Mouse (Mus musculus): ENCODE measurements at regions not wholly inside any gene's neighbourhood (a gene's known extent, or its start where the extent isn't known, plus 50 kb on each side); places are given as distances from the start of the nearest gene placed in this dataset.

DNA sequence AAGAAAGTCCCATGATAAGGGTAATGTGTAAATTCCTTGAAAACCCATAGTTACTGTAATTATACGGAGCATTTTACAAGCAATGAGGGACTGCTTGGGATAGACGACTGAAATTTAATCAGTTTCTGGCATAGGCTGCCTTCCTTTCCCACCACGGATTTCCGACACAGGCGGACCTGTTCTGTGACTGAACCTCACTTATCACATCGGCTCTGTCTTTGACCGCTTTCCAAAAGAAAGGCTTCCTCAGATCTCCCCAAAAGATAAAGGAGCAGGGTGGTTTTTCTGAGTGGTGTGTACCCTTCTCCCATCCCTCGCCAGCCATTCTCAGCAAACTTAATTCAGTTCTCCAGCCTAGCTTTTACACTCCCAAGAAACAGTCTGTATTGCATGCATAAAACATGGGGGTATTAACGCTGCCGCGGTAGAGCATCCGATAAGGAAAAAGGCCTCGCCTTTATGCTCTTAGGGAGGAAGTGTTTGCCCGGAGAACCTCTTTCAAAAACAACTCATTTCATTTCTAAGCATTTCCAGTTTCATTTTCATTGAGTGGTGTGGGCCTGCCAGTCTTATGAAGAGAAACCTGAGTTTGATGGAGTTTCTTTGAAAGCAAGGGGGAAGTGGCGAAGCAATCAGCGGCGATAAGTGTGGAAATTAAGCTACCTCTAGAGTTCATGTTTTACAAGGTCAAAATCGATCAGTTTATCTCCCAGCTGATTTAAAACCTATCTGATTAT, 435.8 kb upstream of the Adgrl2 start:
- Histone ChIP-seq H3K27ac (replicated peaks) (no peak overlapping the region), H3K36me3 (replicated peaks) (no peaks in the 10 kb centered on the region), H3K9me3 (no peaks in the 10 kb centered on the region), H3K27me3 (replicated peaks; ENCODE audit: low read depth, poor library complexity, severe bottlenecking) (no peaks in the 10 kb centered on the region), H3K4me3 (no peak overlapping the region), H3K4me1 (0 out of 2 replicates have a peak, but pooled peaks cover 5% of the 10 kb centered on the region)
- no peak for DNase-seq (ENCODE audit: low spot score)
- WGBS = 82% methylated on average over 18 of the region's 18 CpGs

DNA sequence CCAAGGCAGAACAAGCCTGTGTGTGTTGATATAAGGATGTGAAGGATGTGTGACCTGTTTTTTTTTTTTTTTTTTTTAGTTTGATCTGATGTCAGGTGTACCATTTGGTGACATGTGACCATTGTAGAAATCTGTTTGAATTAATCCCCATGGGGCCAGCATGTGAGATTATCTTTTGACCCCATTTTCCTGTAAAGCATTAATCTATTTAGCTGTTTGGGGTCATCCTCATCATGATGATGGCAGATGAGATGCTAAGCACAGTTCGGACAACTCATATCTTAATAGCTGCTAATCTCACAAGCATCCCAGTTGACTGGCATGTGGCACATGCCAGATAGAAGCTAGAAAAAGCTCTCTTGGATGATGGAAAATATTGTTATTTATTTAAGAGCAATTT, 434.0 kb upstream of the Adgrl2 start:
- 83% methylated on average over 1 of the region's 1 CpGs for WGBS
- no peak for DNase-seq (ENCODE audit: low spot score)

DNA sequence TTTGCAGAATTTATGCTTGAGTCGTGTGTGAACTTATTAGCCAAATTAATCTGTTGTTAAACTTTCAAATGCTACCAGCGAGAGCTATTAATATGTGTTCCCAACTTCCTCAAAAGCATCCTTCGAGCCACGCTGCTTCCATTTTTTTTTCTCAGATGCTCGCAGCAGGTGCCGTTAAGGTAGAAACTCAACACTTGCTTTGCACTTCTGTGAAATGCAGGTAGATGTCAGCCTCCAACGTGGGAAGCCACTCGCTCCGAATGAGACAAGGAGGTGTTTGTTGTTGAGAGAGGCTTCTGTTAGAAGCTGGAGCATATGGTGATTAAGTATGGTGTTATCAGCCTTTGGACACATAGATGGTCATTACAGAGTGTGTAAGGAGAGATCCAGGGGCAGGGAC, 433.1 kb upstream of the Adgrl2 start:
- H3K27me3 ChIP-seq (replicated peaks; ENCODE audit: low read depth, poor library complexity, severe bottlenecking) = no peaks in the 10 kb centered on the region
- H3K27ac ChIP-seq (replicated peaks) = no peak overlapping the region
- 78% methylated on average over 9 of the region's 9 CpGs for WGBS
- H3K9me3 ChIP-seq = no peaks in the 10 kb centered on the region
- no peaks in the 10 kb centered on the region for H3K36me3 ChIP-seq (replicated peaks)
- DNase-seq (ENCODE audit: low spot score) = no peak
- H3K4me1 ChIP-seq = 0 out of 2 replicates have a peak, but pooled peaks cover 5% of the 10 kb centered on the region
- no peak overlapping the region for H3K4me3 ChIP-seq

More for the DNA sequence above, 434.0 kb upstream of the Adgrl2 start:
- no peak overlapping the region for H3K4me3 ChIP-seq
- no peak overlapping the region for H3K27ac ChIP-seq (replicated peaks)
- 0 out of 2 replicates have a peak, but pooled peaks cover 5% of the 10 kb centered on the region for H3K4me1 ChIP-seq
- no peaks in the 10 kb centered on the region for H3K27me3 ChIP-seq (replicated peaks; ENCODE audit: low read depth, poor library complexity, severe bottlenecking)
- H3K9me3 ChIP-seq = no peaks in the 10 kb centered on the region
- no peaks in the 10 kb centered on the region for H3K36me3 ChIP-seq (replicated peaks)

DNA sequence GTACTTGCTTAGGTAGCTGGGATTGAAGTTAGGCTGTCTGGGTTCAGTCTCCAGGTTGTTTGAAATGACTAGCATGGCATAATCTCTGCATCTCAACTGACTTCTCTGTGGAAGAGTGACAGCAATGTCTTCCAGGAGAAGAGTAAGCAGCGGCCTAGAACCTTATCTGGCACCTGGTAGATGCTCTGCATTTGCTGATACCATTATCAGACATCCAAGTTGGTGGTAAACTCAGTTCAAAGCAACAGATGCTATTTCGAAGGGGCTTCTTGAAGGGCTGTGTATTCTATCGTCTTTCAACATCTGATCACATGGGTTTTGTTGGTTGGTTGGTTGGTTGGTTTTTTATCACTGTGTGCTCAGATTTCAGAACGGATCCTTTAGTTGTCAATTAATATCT, 424.7 kb upstream of the Adgrl2 start:
- no peaks in the 10 kb centered on the region for H3K4me1 ChIP-seq
- DNase-seq (ENCODE audit: low spot score) = no peak
- WGBS = 88% methylated on average over 4 of the region's 4 CpGs
- no peaks in the 10 kb centered on the region for H3K36me3 ChIP-seq (replicated peaks)
- no peaks in the 10 kb centered on the region for H3K27me3 ChIP-seq (replicated peaks; ENCODE audit: low read depth, poor library complexity, severe bottlenecking)
- no peak overlapping the region for H3K4me3 ChIP-seq
- no peak overlapping the region for H3K27ac ChIP-seq (replicated peaks)
- H3K9me3 ChIP-seq = no peaks in the 10 kb centered on the region

DNA sequence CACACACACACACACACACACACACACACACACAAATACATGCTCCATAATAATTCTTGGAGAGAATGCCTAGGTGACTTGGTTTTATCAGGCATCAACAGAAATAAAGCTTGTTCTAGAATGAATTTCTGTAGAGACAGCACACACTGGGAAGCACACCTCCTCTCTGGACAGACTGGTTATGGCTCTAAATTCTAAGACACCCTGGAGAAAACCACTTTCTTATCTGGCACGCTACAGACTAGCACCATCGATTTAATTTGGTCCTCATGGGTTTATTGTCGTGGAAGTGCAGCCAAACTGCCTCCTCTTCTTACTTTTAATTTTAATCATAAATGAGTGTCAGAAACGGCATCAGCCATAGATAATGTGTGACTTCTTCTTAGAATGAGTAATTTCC, 422.8 kb upstream of the Adgrl2 start:
- H3K27ac ChIP-seq (replicated peaks) = no peak overlapping the region
- 85% methylated on average over 4 of the region's 4 CpGs for WGBS
- H3K9me3 ChIP-seq = no peaks in the 10 kb centered on the region
- no peak overlapping the region for H3K4me3 ChIP-seq
- no peak for DNase-seq (ENCODE audit: low spot score)
- H3K4me1 ChIP-seq = no peaks in the 10 kb centered on the region
- no peaks in the 10 kb centered on the region for H3K27me3 ChIP-seq (replicated peaks; ENCODE audit: low read depth, poor library complexity, severe bottlenecking)
- H3K36me3 ChIP-seq (replicated peaks) = no peaks in the 10 kb centered on the region

DNA sequence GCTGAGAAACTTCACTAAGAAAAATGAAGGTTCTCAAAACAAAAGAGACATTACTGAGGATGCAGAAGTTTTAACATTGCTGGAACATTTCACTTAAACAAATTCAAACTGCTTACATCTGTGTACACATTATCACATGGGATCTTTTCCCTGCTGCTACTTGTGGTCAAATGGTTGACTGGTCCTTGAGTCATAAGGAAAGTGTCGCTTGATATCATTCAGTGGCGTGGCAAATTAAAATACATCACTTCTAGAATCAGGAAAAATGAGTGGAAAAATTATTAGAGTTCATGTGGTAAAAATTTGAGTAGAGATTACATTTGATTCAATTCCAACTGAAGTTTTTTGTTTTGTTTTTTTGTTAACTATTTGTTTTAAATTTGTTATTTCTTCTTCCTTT, 420.2 kb upstream of the Adgrl2 start:
- 93% methylated on average over 2 of the region's 2 CpGs for WGBS
- no peaks in the 10 kb centered on the region for H3K27me3 ChIP-seq (replicated peaks; ENCODE audit: low read depth, poor library complexity, severe bottlenecking)

DNA sequence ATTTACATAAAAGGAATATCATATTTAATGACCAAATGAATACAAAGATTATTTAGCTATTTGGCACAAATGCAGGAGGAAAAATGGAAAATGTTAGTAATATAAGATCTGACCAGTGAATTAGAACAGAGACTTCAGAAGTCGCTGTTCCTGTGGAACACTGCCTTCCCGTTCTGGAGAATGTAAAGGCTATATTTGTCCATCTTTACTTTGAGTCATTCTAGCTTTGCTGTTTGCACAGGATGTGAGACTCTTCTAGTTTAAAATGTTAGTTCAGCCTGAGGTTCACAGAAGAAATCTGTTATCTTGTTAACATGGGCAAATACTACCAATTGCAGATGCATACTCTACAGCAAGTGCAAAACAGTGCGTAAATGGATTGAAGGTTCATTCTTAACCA, 418.5 kb upstream of the Adgrl2 start:
- WGBS = 90% methylated on average over 3 of the region's 3 CpGs
- no peaks in the 10 kb centered on the region for H3K36me3 ChIP-seq (replicated peaks)
- H3K27ac ChIP-seq (replicated peaks) = no peak overlapping the region
- peaks cover 26% of the 10 kb centered on the region for H3K4me1 ChIP-seq
- H3K4me3 ChIP-seq = no peak overlapping the region
- no peaks in the 10 kb centered on the region for H3K9me3 ChIP-seq
- H3K27me3 ChIP-seq (replicated peaks; ENCODE audit: low read depth, poor library complexity, severe bottlenecking) = no peaks in the 10 kb centered on the region
- no peak for DNase-seq (ENCODE audit: low spot score)

More for the DNA sequence above, 420.2 kb upstream of the Adgrl2 start:
- Histone ChIP-seq H3K4me3 (no peak overlapping the region), H3K27ac (replicated peaks) (no peak overlapping the region), H3K4me1 (peaks cover 18% of the 10 kb centered on the region), H3K36me3 (replicated peaks) (no peaks in the 10 kb centered on the region), H3K9me3 (no peaks in the 10 kb centered on the region)
- no peak for DNase-seq (ENCODE audit: low spot score)

DNA sequence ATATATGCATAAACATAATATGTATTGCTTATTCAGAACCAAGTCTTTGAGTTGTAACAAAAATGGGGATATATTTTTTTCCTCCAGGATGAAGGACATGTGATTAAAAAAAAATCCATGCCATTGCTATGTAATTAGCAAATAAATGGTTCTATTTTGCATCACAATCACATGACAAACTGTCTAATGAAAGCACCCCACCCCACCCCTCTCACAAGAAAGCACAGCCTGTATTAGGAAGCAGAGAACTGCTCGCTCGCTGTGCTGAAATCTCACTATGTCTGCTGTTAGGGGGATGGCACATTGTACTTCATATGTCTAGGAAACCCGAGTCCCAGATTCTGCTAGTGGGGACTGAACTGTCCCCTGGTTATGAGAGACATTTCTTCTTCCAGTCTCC, 415.5 kb upstream of the Adgrl2 start:
- H3K4me3 ChIP-seq = no peak overlapping the region
- no peaks in the 10 kb centered on the region for H3K27me3 ChIP-seq (replicated peaks; ENCODE audit: low read depth, poor library complexity, severe bottlenecking)
- DNase-seq (ENCODE audit: low spot score) = no peak
- 62% methylated on average over 3 of the region's 3 CpGs for WGBS
- H3K36me3 ChIP-seq (replicated peaks) = no peaks in the 10 kb centered on the region
- peaks cover 40% of the 10 kb centered on the region for H3K4me1 ChIP-seq
- no peak overlapping the region for H3K27ac ChIP-seq (replicated peaks)
- no peaks in the 10 kb centered on the region for H3K9me3 ChIP-seq

DNA sequence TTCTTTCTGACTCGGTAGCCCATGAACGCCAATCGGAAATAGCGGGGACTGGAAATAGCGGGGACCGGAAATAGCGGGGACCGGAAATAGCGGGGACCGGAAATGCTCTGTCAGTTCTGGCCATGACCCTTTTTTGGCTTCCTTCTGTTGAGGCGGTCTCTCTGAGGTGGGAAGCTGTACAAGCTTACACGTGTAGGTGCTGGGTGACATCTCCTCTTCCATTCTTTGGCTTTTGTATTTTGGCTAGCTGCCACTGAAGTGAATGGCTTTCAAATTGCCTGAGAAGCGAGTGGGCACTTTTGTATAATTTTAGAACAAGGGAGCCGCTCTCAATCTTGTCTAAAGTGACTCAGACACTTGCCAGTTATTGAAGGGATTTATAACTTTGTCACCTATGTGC, 414.3 kb upstream of the Adgrl2 start:
- Histone ChIP-seq H3K4me1 (peaks cover 40% of the 10 kb centered on the region), H3K27ac (replicated peaks) (no peak overlapping the region), H3K36me3 (replicated peaks) (no peaks in the 10 kb centered on the region), H3K9me3 (no peaks in the 10 kb centered on the region), H3K27me3 (replicated peaks; ENCODE audit: low read depth, poor library complexity, severe bottlenecking) (no peaks in the 10 kb centered on the region), H3K4me3 (no peak overlapping the region)
- no peak for DNase-seq (ENCODE audit: low spot score)
- WGBS = 94% methylated on average over 14 of the region's 14 CpGs

DNA sequence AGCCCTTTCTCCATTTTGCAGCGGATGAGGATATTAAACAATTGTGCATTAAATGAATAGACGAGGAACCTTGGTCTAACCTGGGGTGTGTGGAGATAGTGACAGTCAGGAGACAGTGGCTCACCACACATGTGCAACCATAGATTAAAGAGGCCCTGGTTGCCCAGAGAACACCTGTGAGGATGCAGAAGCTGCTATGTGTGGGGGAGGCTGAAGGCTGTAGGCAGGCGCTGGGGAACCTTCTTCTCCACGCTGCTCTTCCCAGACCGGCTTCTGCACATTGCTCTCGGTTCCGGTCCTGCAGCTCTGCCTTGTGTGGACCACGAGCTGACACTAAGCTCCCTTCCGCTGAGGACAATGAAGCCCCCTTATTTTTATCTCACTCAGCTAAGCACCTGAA, 412.1 kb upstream of the Adgrl2 start:
- Histone ChIP-seq H3K27me3 (replicated peaks; ENCODE audit: low read depth, poor library complexity, severe bottlenecking) (no peaks in the 10 kb centered on the region), H3K9me3 (no peaks in the 10 kb centered on the region), H3K36me3 (replicated peaks) (no peaks in the 10 kb centered on the region), H3K4me1 (peaks cover 38% of the 10 kb centered on the region), H3K27ac (replicated peaks) (no peak overlapping the region), H3K4me3 (no peak overlapping the region)
- DNase-seq (ENCODE audit: low spot score) = no peak
- WGBS = 73% methylated on average over 9 of the region's 9 CpGs

DNA sequence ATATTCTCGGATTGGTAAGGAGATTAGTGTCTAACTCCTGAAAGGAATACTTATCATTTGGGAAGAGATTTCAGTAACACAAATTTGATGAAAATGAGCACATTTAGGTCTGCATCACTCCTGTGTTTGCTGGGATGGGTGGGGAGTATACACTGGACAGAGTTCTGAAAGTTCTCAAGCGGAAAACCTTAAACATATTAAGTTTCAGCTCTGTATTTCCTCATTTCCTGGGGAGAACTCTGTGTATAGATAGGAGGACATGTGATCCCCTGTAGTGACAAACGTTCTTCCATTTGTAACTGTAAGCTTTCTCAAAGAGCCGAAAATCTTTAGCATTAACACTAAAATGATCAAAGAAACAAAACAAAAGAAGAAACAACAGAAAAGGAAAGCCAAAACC, 404.7 kb upstream of the Adgrl2 start:
- WGBS = 56% methylated on average over 4 of the region's 4 CpGs

DNA sequence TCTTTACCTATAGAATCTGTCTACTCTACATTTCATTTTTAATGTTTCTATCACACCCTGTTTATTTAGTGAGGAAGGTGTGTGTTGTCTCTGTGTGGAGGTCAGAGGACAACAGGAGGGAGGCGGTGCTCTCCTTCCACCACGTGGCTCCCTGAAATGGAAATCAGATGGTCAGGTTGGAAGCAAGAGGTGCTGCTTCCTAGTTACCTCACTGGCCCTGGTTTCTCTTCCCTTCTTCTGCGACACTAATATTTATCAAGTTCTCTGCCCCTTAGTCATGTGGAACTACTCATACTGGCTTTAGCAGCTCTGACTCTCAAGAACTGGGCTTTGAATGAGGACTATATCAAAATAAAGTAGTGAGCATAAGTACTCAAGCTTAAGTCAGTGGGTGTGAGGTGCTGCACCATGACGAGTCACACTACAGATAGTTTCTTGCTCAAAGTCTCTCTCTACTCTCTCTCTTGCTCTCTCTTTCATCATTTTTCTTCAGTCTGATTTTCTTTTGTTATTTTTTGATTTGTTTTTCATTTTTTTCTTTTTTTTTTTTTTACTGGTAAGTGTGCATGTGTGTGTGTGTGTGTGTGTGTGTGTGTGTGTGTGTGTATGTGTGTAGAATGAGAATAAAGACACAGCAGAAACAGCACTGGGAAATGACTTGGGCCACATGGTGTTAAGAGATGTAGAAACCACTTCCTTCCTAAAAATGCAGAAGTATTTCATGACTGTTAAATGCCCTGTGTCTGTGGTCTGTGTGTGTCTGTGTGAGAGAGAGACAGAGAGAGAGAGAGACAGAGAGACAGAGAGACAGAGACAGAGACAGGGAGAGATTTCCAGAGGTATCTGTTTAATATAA, 403.2 kb upstream of the Adgrl2 start:
- no peak overlapping the region for H3K27ac ChIP-seq (replicated peaks)
- no peaks in the 10 kb centered on the region for H3K27me3 ChIP-seq (replicated peaks; ENCODE audit: low read depth, poor library complexity, severe bottlenecking)
- DNase-seq (ENCODE audit: low spot score) = no peak
- H3K4me3 ChIP-seq = no peak overlapping the region
- H3K9me3 ChIP-seq = no peaks in the 10 kb centered on the region
- H3K36me3 ChIP-seq (replicated peaks) = no peaks in the 10 kb centered on the region
- WGBS = 67% methylated on average over 4 of the region's 4 CpGs
- H3K4me1 ChIP-seq = no peaks in the 10 kb centered on the region

More for the DNA sequence above, 404.7 kb upstream of the Adgrl2 start:
- Histone ChIP-seq H3K36me3 (replicated peaks) (no peaks in the 10 kb centered on the region), H3K27ac (replicated peaks) (no peak overlapping the region), H3K4me1 (no peaks in the 10 kb centered on the region), H3K4me3 (no peak overlapping the region), H3K9me3 (no peaks in the 10 kb centered on the region), H3K27me3 (replicated peaks; ENCODE audit: low read depth, poor library complexity, severe bottlenecking) (no peaks in the 10 kb centered on the region)
- DNase-seq (ENCODE audit: low spot score) = no peak

DNA sequence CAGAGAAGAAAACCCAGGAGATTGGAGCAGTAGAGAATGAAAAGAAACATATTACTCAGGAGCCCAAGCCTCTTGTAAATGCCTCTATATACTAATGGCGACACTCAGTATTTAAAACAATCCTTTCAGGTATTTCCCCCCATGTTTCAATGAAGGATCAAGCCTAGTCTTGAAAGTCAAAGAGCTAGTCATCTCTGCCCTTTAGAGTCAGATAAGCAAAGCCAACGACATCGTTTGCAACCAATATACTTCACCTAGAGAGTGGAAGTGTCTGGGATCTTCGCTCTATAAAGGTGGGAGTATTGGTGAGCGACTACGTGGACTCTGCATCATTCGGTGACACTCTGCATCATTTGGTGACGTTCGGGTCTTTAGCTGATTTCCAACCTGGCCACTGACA, 401.8 kb upstream of the Adgrl2 start:
- Histone ChIP-seq H3K4me1 (peaks cover 6% of the 10 kb centered on the region; the same call in 1 of the 2 replicates), H3K27ac (replicated peaks) (no peak overlapping the region), H3K36me3 (replicated peaks) (no peaks in the 10 kb centered on the region), H3K27me3 (replicated peaks; ENCODE audit: low read depth, poor library complexity, severe bottlenecking) (no peaks in the 10 kb centered on the region), H3K4me3 (no peak overlapping the region), H3K9me3 (no peaks in the 10 kb centered on the region)
- WGBS = 95% methylated on average over 9 of the region's 9 CpGs
- no peak for DNase-seq (ENCODE audit: low spot score)
